ENCODE assay signal across 11 mouse cellular contexts in genomic region chr2:38424976-38425375, GRCm38 (mm10).
DNase-seq lines count a peak whose midpoint lies in the region; ATAC-seq and TF ChIP-seq lines count a peak whose summit lies in the region.
"Had no signal": no experiment of that assay in that cellular context is flagged by ENCODE, and none has a peak within 500 bp of the region (broad histone marks: within the 10 kb centered on the region; RNA-seq: fewer than 3 reads in every experiment).

No protein-coding gene starts in this region.

- 24% methylated on average over 9 of the region's 9 CpGs for WGBS in kidney, embryonic 15.5 days
- 36% methylated on average over 9 of the region's 9 CpGs for WGBS in kidney, adult 2 months
- WGBS in forebrain, embryonic 11.5 days, result 11% methylated on average over 9 of the region's 9 CpGs
- WGBS in hindbrain, postnatal 0 days, result 20% methylated on average over 9 of the region's 9 CpGs
- 19% methylated on average over 9 of the region's 9 CpGs for WGBS in midbrain, postnatal 0 days

- TF ChIP-seq POLR2A in kidney, adult 2 months (IDR thresholded peaks at IDR 0.05; ENCODE audit: low read depth, low read length), result no peak

- no peak for TF ChIP-seq CTCF in kidney, adult 2 months (conservative IDR thresholded peaks at IDR 0.05; ENCODE audit: insufficient read depth, insufficient read length, low read depth, low read length)
- no peak for TF ChIP-seq CTCF in hindbrain, postnatal 0 days (IDR thresholded peaks at IDR 0.05; ENCODE audit: low read depth)
- TF ChIP-seq CTCF in midbrain, postnatal 0 days (IDR thresholded peaks at IDR 0.05), result no peak

- H3K4me3 ChIP-seq in kidney, embryonic 15.5 days (replicated peaks), result no peak overlapping the region
- H3K4me3 ChIP-seq in kidney, adult 2 months (ENCODE audit: insufficient read depth, low read depth, low read length), result no peak overlapping the region
- peak overlapping the region; percentile 10; the same call in 1 of the 2 replicates for H3K4me3 ChIP-seq in forebrain, embryonic 11.5 days (ENCODE audit: low read depth, low read length)
- H3K4me3 ChIP-seq in hindbrain, postnatal 0 days (ENCODE audit: low read length), result no peak overlapping the region
- H3K4me3 ChIP-seq in midbrain, postnatal 0 days (ENCODE audit: low read depth, low read length), result no peak overlapping the region
- H3K4me3 ChIP-seq: liver, embryonic 13.5 days had no signal

- no peaks in the 10 kb centered on the region for H3K36me3 ChIP-seq in kidney, embryonic 15.5 days
- no peaks in the 10 kb centered on the region for H3K36me3 ChIP-seq in kidney, adult 2 months (ENCODE audit: control insufficient read depth, insufficient read depth, low read length)
- H3K36me3 ChIP-seq in forebrain, embryonic 11.5 days (ENCODE audit: control insufficient read depth, insufficient read depth, low read length), result no peaks in the 10 kb centered on the region
- H3K36me3 ChIP-seq in hindbrain, postnatal 0 days (ENCODE audit: insufficient read depth, low read length), result no peaks in the 10 kb centered on the region
- H3K36me3 ChIP-seq in midbrain, postnatal 0 days (ENCODE audit: insufficient read depth, low read length), result no peaks in the 10 kb centered on the region
- H3K36me3 ChIP-seq: liver, embryonic 13.5 days had no signal

- peak overlapping the region; percentile 47; the same call in 1 of the 2 replicates for H3K4me2 ChIP-seq in kidney, embryonic 15.5 days
- H3K4me2 ChIP-seq in forebrain, embryonic 11.5 days (ENCODE audit: low read depth, low read length, severe bottlenecking), result peak overlapping the region; percentile 42
- peak overlapping the region; percentile 41 for H3K4me2 ChIP-seq in hindbrain, postnatal 0 days (ENCODE audit: low read depth, low read length)
- peak overlapping the region; percentile 18; the same call in 1 of the 2 replicates for H3K4me2 ChIP-seq in midbrain, postnatal 0 days (ENCODE audit: low read depth, low read length, poor library complexity, severe bottlenecking)

- ATAC-seq in kidney, embryonic 15.5 days (replicated peaks; ENCODE audit: low FRiP score), result no peak
- no peak for ATAC-seq in forebrain, embryonic 11.5 days (replicated peaks; ENCODE audit: low FRiP score)
- peak; percentile 16; the same call in 1 of the 2 replicates for ATAC-seq in hindbrain, postnatal 0 days
- peak; percentile 4 for ATAC-seq in midbrain, postnatal 0 days (ENCODE audit: low FRiP score)

- peaks cover 4% of the 10 kb centered on the region; the same call in 1 of the 2 replicates for H3K27me3 ChIP-seq in kidney, embryonic 15.5 days
- H3K27me3 ChIP-seq in kidney, adult 2 months (replicated peaks; ENCODE audit: control insufficient read depth, insufficient read depth, low read length), result no peaks in the 10 kb centered on the region
- no peaks in the 10 kb centered on the region for H3K27me3 ChIP-seq in forebrain, embryonic 11.5 days (ENCODE audit: control insufficient read depth, insufficient read depth, low read length)
- H3K27me3 ChIP-seq in hindbrain, postnatal 0 days (ENCODE audit: insufficient read depth, low read length), result peaks cover 4% of the 10 kb centered on the region; the same call in 1 of the 2 replicates
- H3K27me3 ChIP-seq in midbrain, postnatal 0 days (ENCODE audit: insufficient read depth, low read length), result no peaks in the 10 kb centered on the region

- no peak overlapping the region for H3K9ac ChIP-seq in kidney, embryonic 15.5 days
- peak overlapping the region; percentile 56 for H3K9ac ChIP-seq in forebrain, embryonic 11.5 days (ENCODE audit: low read length)
- H3K9ac ChIP-seq in hindbrain, postnatal 0 days (replicated peaks; ENCODE audit: low read length), result peak overlapping the region; percentile 40; the same call in 1 of the 2 replicates
- H3K9ac ChIP-seq in midbrain, postnatal 0 days (replicated peaks; ENCODE audit: low read length, poor library complexity, severe bottlenecking), result no peak overlapping the region
- H3K9ac ChIP-seq: liver, embryonic 13.5 days had no signal

- no peaks in the 10 kb centered on the region for H3K9me3 ChIP-seq in kidney, embryonic 15.5 days (replicated peaks)
- H3K9me3 ChIP-seq in forebrain, embryonic 11.5 days (ENCODE audit: control insufficient read depth, low read length), result no peaks in the 10 kb centered on the region
- no peaks in the 10 kb centered on the region for H3K9me3 ChIP-seq in hindbrain, postnatal 0 days (ENCODE audit: low read length)
- no peaks in the 10 kb centered on the region for H3K9me3 ChIP-seq in midbrain, postnatal 0 days (ENCODE audit: low read length)
- H3K9me3 ChIP-seq: liver, embryonic 13.5 days had no signal

- no peak overlapping the region for H3K27ac ChIP-seq in kidney, embryonic 15.5 days
- H3K27ac ChIP-seq in kidney, adult 2 months (ENCODE audit: insufficient read depth, low read depth, low read length), result no peak overlapping the region
- H3K27ac ChIP-seq in forebrain, embryonic 11.5 days (ENCODE audit: low read depth, low read length), result peak overlapping the region; percentile 97
- H3K27ac ChIP-seq in hindbrain, postnatal 0 days, result peak overlapping the region; percentile 54; the same call in 1 of the 2 replicates
- no peak overlapping the region for H3K27ac ChIP-seq in midbrain, postnatal 0 days (ENCODE audit: low read depth, low read length)
- H3K27ac ChIP-seq: liver, embryonic 13.5 days had no signal

- DNase-seq in kidney, adult 2 months, result no peak
- no peak for DNase-seq in forebrain, embryonic 11.5 days (ENCODE audit: low spot score)
- no peak for DNase-seq in hindbrain, postnatal 0 days (ENCODE audit: low spot score)
- no peak for DNase-seq in midbrain, postnatal 0 days (ENCODE audit: low spot score)
- DNase-seq in adrenal gland, adult 2 months, result no peak
- DNase-seq in right cerebral cortex, postnatal 25 days, result no peak
- no peak for DNase-seq in gastrocnemius, postnatal 36 days
- DNase-seq: adrenal gland, postnatal 36 days; cerebellum, adult 9-10 months; liver, embryonic 13.5 days had no signal

- H3K4me1 ChIP-seq in kidney, embryonic 15.5 days, result peaks cover 8% of the 10 kb centered on the region
- H3K4me1 ChIP-seq in kidney, adult 2 months (ENCODE audit: control insufficient read depth, insufficient read depth, low read length), result no peaks in the 10 kb centered on the region
- H3K4me1 ChIP-seq in forebrain, embryonic 11.5 days (replicated peaks; ENCODE audit: control insufficient read depth, insufficient read depth, low read length), result peaks cover 25% of the 10 kb centered on the region
- H3K4me1 ChIP-seq in hindbrain, postnatal 0 days (ENCODE audit: insufficient read depth, low read length), result peaks cover 14% of the 10 kb centered on the region
- 0 out of 2 replicates have a peak, but pooled peaks cover 7% of the 10 kb centered on the region for H3K4me1 ChIP-seq in midbrain, postnatal 0 days (ENCODE audit: insufficient read depth, low read length)
- H3K4me1 ChIP-seq: liver, embryonic 13.5 days had no signal

- intact Hi-C loops in gastrocnemius, postnatal 36 days (cut with DNase I), result no loop called here

Comparison
In these comparisons a context has a peak if more than half of its experiments do, and no peak if none do; other contexts are left out.
1. ATAC-seq: peak in hindbrain, postnatal 0 days (single experiment) and midbrain, postnatal 0 days (single experiment); none in kidney, embryonic 15.5 days (single experiment) and forebrain, embryonic 11.5 days (single experiment).
2. H3K27ac ChIP-seq: peak in forebrain, embryonic 11.5 days (single experiment) and hindbrain, postnatal 0 days (single experiment); none in kidney, embryonic 15.5 days (single experiment), kidney, adult 2 months (single experiment) and midbrain, postnatal 0 days (single experiment).
3. H3K9ac ChIP-seq: peak in forebrain, embryonic 11.5 days (single experiment) and hindbrain, postnatal 0 days (single experiment); none in kidney, embryonic 15.5 days (single experiment) and midbrain, postnatal 0 days (single experiment).
4. Peak in every context shown above with its lines, with median percentiles within 50 percentile points of each other: H3K4me2 ChIP-seq.